Mouse (Mus musculus): Measurements from ENCODE around the gene Cubn. TPM values are rescaled to one million over a fixed set of nuclear protein-coding genes. Genes with fewer than 3 reads are reported as not detected.
A peak's percentile ranks its signal among the peaks of the same experiment; 100 is the strongest.

Gene Cubn
- total and polyA plus RNA-seq, 3 experiments = 0.03 to 0.09 (median 0.04) TPM

- Histone ChIP-seq H3K27ac (ENCODE audit: insufficient read depth, low read depth) (no peak overlapping the region), H3K27me3 (replicated peaks) (no peaks in the 10 kb centered on the region), H3K4me3 (replicated peaks in 1 of 3; ENCODE audit: low read depth in 2 of 3, low read length in 2 of 3, poor library complexity in 1 of 3) (no peak overlapping the region), H3K4me1 (ENCODE audit: control insufficient read depth in 1 of 2, insufficient read depth in 2 of 2) (peaks cover 9 to 11% of the 10 kb centered on the region in 2 experiments), H3K36me3 (replicated peaks in 1 of 2; ENCODE audit: control insufficient read depth in 1 of 2, insufficient read depth in 1 of 2, low read length in 1 of 2) (no peaks in the 10 kb centered on the region), H3K9ac (ENCODE audit: insufficient read depth, low read depth) (no peak overlapping the region), H3K4me2 (ENCODE audit: insufficient read depth, low read depth, poor library complexity, severe bottlenecking) (no peak overlapping the region), H3K79me2 (replicated peaks; ENCODE audit: control insufficient read depth, extremely low read depth, insufficient read depth, poor library complexity, severe bottlenecking) (no peaks in the 10 kb centered on the region), H3K9me3 (replicated peaks; ENCODE audit: low read length) (no peaks in the 10 kb centered on the region)
- TF ChIP-seq ZMIZ1 (IDR thresholded peaks at IDR 0.05; ENCODE audit: low read depth, low read length) (no peak), SIN3A (IDR thresholded peaks at IDR 0.05; ENCODE audit: low read length) (no peak), NRF1 (IDR thresholded peaks at IDR 0.05; ENCODE audit: low read depth, low read length) (no peak), ZC3H11A (IDR thresholded peaks at IDR 0.05; ENCODE audit: low read depth, low read length) (no peak), TCF12 (IDR thresholded peaks at IDR 0.05; ENCODE audit: low read depth, low read length) (no peak), EP300 (IDR thresholded peaks at IDR 0.05; ENCODE audit: low read length) (no peak), MAX (IDR thresholded peaks at IDR 0.05; ENCODE audit: low read length) (no peak)
- dilution Hi-C loops (cut with MboI; ENCODE audit: extremely low pct_ligation_motif_present, extremely low pct_unique_long_range_greater_than_20kb, low sequenced_read_pairs) = no loop called here
- DNase-seq (ENCODE audit: extremely low read depth) = no peak
- in situ Hi-C loops (cut with MboI; ENCODE audit: low pct_ligation_motif_present, low pct_unique_long_range_greater_than_20kb, low sequenced_read_pairs) = loop anchor here (10.0 kb wide), 1 partner anchor 174 kb away; the partner anchor contains the start of gene Vim
Observed at GRCm38 (mm10) chr2:13400831-13401230, 90.8 kb downstream of the Cubn start.

- Histone ChIP-seq H3K9ac (ENCODE audit: insufficient read depth, low read depth) (no peak overlapping the region), H3K4me1 (ENCODE audit: control insufficient read depth in 1 of 2, insufficient read depth in 2 of 2) (peaks cover 9 to 11% of the 10 kb centered on the region in 2 experiments), H3K27ac (ENCODE audit: insufficient read depth, low read depth) (no peak overlapping the region), H3K36me3 (replicated peaks in 1 of 2; ENCODE audit: control insufficient read depth in 1 of 2, insufficient read depth in 1 of 2, low read length in 1 of 2) (no peaks in the 10 kb centered on the region), H3K79me2 (replicated peaks; ENCODE audit: control insufficient read depth, extremely low read depth, insufficient read depth, poor library complexity, severe bottlenecking) (no peaks in the 10 kb centered on the region), H3K9me3 (replicated peaks; ENCODE audit: low read length) (no peaks in the 10 kb centered on the region), H3K27me3 (replicated peaks) (no peaks in the 10 kb centered on the region), H3K4me2 (ENCODE audit: insufficient read depth, low read depth, poor library complexity, severe bottlenecking) (peak overlapping the region; percentile 14; the same call in 1 of the 2 replicates), H3K4me3 (replicated peaks in 1 of 3; ENCODE audit: low read depth in 2 of 3, low read length in 2 of 3, poor library complexity in 1 of 3) (no peak overlapping the region)
- dilution Hi-C loops (cut with MboI; ENCODE audit: extremely low pct_ligation_motif_present, extremely low pct_unique_long_range_greater_than_20kb, low sequenced_read_pairs) (no loop called here), in situ Hi-C loops (cut with MboI; ENCODE audit: low pct_ligation_motif_present, low pct_unique_long_range_greater_than_20kb, low sequenced_read_pairs) (loop anchor here (10.0 kb wide), 1 partner anchor 175 kb away; the partner anchor contains the start of gene Vim)
- DNase-seq (ENCODE audit: extremely low read depth) = no peak
- TF ChIP-seq MYC (IDR thresholded peaks at IDR 0.05; ENCODE audit: low read depth, low read length) = no peak
- no peak for TF ChIP-seq SMC3 (IDR thresholded peaks at IDR 0.05; ENCODE audit: low read depth, low read length)
- no peak for TF ChIP-seq PAX5 (IDR thresholded peaks at IDR 0.05; ENCODE audit: low read length)
- TF ChIP-seq NELFE (IDR thresholded peaks at IDR 0.05; ENCODE audit: low read depth, low read length) = no peak
- no peak for TF ChIP-seq USF1 (IDR thresholded peaks at IDR 0.05; ENCODE audit: low read depth, low read length)
- TF ChIP-seq MXI1 (IDR thresholded peaks at IDR 0.05; ENCODE audit: low read depth, low read length) = no peak
- TF ChIP-seq JUND (conservative IDR thresholded peaks at IDR 0.05; ENCODE audit: low read depth, low read length) = no peak
- no peak for TF ChIP-seq MAX (IDR thresholded peaks at IDR 0.05; ENCODE audit: low read length)
- TF ChIP-seq TBP (conservative IDR thresholded peaks at IDR 0.05; ENCODE audit: low read depth, low read length) = no peak
- TF ChIP-seq POLR2A (IDR thresholded peaks at IDR 0.05; ENCODE audit: low read depth, low read length) = no peak
- TF ChIP-seq E2F4 (IDR thresholded peaks at IDR 0.05; ENCODE audit: insufficient replicate concordance, low read depth, low read length) = no peak
- no peak for TF ChIP-seq RAD21 (IDR thresholded peaks at IDR 0.05; ENCODE audit: low read depth, low read length)
- no peak for TF ChIP-seq ZKSCAN1 (IDR thresholded peaks at IDR 0.05; ENCODE audit: borderline replicate concordance, low read depth, low read length)
Observed at GRCm38 (mm10) chr2:13399480-13400072, 92.0 kb downstream of the Cubn start.
